Mouse (Mus musculus) embryonic facial prominence, embryonic 15.5 days (tissue): Measurements from ENCODE around the gene Herpud2. TPM values are rescaled to one million over a fixed set of nuclear protein-coding genes. Genes with fewer than 3 reads are reported as not detected.
"Not testable (repeated sequence)": the region's sequence is repeated elsewhere in the genome, so short reads cannot be mapped to it uniquely, and the experiment has no call there.

Source experiments
- ATAC-seq: fragments of 200-750 bp; cut with Nextera tagmentation; 2 replicates; pipeline ENCODE4 v1.8.0; 2017; ENCODE audit warnings: low read depth, moderate TSS enrichment; ENCODE audit not compliant: insufficient number of reproducible peaks, low FRiP score, low TSS enrichment
- H3K27ac ChIP-seq: fragments of 300-500 bp; sonication (generic); replicated peaks from 2 replicates; pipeline ENCODE4 v1.5.1; 2015; ENCODE audit warnings: mild to moderate bottlenecking, inconsistent platforms
- H3K27me3 ChIP-seq: fragments of 300-500 bp; sonication (generic); 2 replicates; pipeline ENCODE4 v1.6.1; 2015; ENCODE audit warnings: inconsistent platforms
- H3K36me3 ChIP-seq: fragments of 300-500 bp; sonication (generic); 2 replicates; pipeline ENCODE4 v1.6.1; 2015; ENCODE audit warnings: mild to moderate bottlenecking, inconsistent platforms
- H3K4me1 ChIP-seq: fragments of 300-500 bp; sonication (generic); 2 replicates; pipeline ENCODE4 v1.6.1; 2015; ENCODE audit warnings: inconsistent platforms
- H3K4me2 ChIP-seq: fragments of 300-500 bp; sonication (generic); replicated peaks from 2 replicates; pipeline ENCODE4 v1.6.1; 2015; ENCODE audit warnings: mild to moderate bottlenecking, inconsistent platforms
- H3K4me3 ChIP-seq: fragments of 300-500 bp; sonication (generic); replicated peaks from 2 replicates; pipeline ENCODE4 v1.5.1; 2015; ENCODE audit warnings: mild to moderate bottlenecking, inconsistent platforms
- H3K9ac ChIP-seq: fragments of 300-500 bp; sonication (generic); 2 replicates; pipeline ENCODE4 v1.6.1; 2015; ENCODE audit warnings: inconsistent platforms
- H3K9me3 ChIP-seq: fragments of 300-500 bp; sonication (generic); replicated peaks from 2 replicates; pipeline ENCODE4 v1.6.1; 2016; ENCODE audit warnings: inconsistent platforms
- WGBS: fragments of 180-500 bp; shearing (Covaris S2); methylation state at CpG from one replicate; pipeline ENCODE4 v1.1.7; 2015; 5-methylcytosine and 5-hydroxymethylcytosine counted together
- polyA plus RNA-seq: library from polyadenylated mRNA; unstranded; fragments of >200 nt; fragmentation: Nextera tagmentation; extraction: Ambion mirVana; gene quantifications from 2 replicates; pipeline ENCODE4 v1.2.1, GENCODE M21; 2015

The Herpud2 gene
- polyA plus RNA-seq, 1 experiment from 2014 or later, result 37.8 TPM

GRCm38 (mm10) chr9:25145925-25146324, 5.7 kb downstream of the Herpud2 start:
- no peak for ATAC-seq
- no peaks in the 10 kb centered on the region for H3K9me3 ChIP-seq
- H3K4me3 ChIP-seq, result no peak overlapping the region
- no peak overlapping the region for H3K27ac ChIP-seq
- H3K4me2 ChIP-seq, result no peak overlapping the region
- H3K36me3 ChIP-seq, result no peaks in the 10 kb centered on the region
- 67% methylated on average over 1 of the region's 1 CpGs for WGBS
- H3K9ac ChIP-seq, result no peak overlapping the region
- H3K4me1 ChIP-seq, result 0 out of 2 replicates have a peak, but pooled peaks cover 8% of the 10 kb centered on the region
- no peaks in the 10 kb centered on the region for H3K27me3 ChIP-seq

GRCm38 (mm10) chr9:25143950-25144349, 7.7 kb downstream of the Herpud2 start:
- H3K9me3 ChIP-seq, result no peaks in the 10 kb centered on the region
- ATAC-seq, result no peak
- no peak overlapping the region for H3K4me2 ChIP-seq
- H3K9ac ChIP-seq, result no peak overlapping the region
- H3K4me3 ChIP-seq, result no peak overlapping the region
- H3K27ac ChIP-seq, result no peak overlapping the region
- no peaks in the 10 kb centered on the region for H3K27me3 ChIP-seq
- H3K36me3 ChIP-seq, result no peaks in the 10 kb centered on the region
- 0 out of 2 replicates have a peak, but pooled peaks cover 3% of the 10 kb centered on the region for H3K4me1 ChIP-seq

GRCm38 (mm10) chr9:25142988-25143387, 8.6 kb downstream of the Herpud2 start:
- WGBS, result 92% methylated on average over 1 of the region's 1 CpGs
- H3K27me3 ChIP-seq, result no peaks in the 10 kb centered on the region

GRCm38 (mm10) chr9:25142041-25142440, 9.6 kb downstream of the Herpud2 start:
- H3K27ac ChIP-seq, result no peak overlapping the region
- no peak overlapping the region for H3K9ac ChIP-seq
- H3K4me3 ChIP-seq, result no peak overlapping the region
- H3K36me3 ChIP-seq, result no peaks in the 10 kb centered on the region
- H3K4me2 ChIP-seq, result no peak overlapping the region
- no peak for ATAC-seq
- WGBS, result 87% methylated on average over 3 of the region's 3 CpGs
- no peaks in the 10 kb centered on the region for H3K9me3 ChIP-seq
- H3K27me3 ChIP-seq, result no peaks in the 10 kb centered on the region
- no peaks in the 10 kb centered on the region for H3K4me1 ChIP-seq

More at GRCm38 (mm10) chr9:25142988-25143387, 8.6 kb downstream of the Herpud2 start:
- no peaks in the 10 kb centered on the region for H3K9me3 ChIP-seq
- H3K36me3 ChIP-seq, result no peaks in the 10 kb centered on the region
- no peak overlapping the region for H3K9ac ChIP-seq
- no peak overlapping the region for H3K4me2 ChIP-seq
- no peaks in the 10 kb centered on the region for H3K4me1 ChIP-seq
- H3K4me3 ChIP-seq, result no peak overlapping the region
- H3K27ac ChIP-seq, result no peak overlapping the region
- ATAC-seq, result no peak

GRCm38 (mm10) chr9:25140330-25140729, 11.3 kb downstream of the Herpud2 start:
- no peaks in the 10 kb centered on the region for H3K27me3 ChIP-seq
- no peak overlapping the region for H3K9ac ChIP-seq
- WGBS, result 70% methylated on average over 1 of the region's 1 CpGs
- H3K4me2 ChIP-seq, result no peak overlapping the region
- no peak overlapping the region for H3K4me3 ChIP-seq
- no peaks in the 10 kb centered on the region for H3K9me3 ChIP-seq
- no peaks in the 10 kb centered on the region for H3K36me3 ChIP-seq
- ATAC-seq, result no peak
- no peak overlapping the region for H3K27ac ChIP-seq
- no peaks in the 10 kb centered on the region for H3K4me1 ChIP-seq

GRCm38 (mm10) chr9:25138900-25139299, 12.7 kb downstream of the Herpud2 start:
- H3K9me3 ChIP-seq, result no peaks in the 10 kb centered on the region
- H3K4me2 ChIP-seq, result no peak overlapping the region

GRCm38 (mm10) chr9:25132920-25133319, 18.7 kb downstream of the Herpud2 start:
- no peaks in the 10 kb centered on the region for H3K9me3 ChIP-seq
- no peak overlapping the region for H3K4me3 ChIP-seq
- H3K27ac ChIP-seq, result no peak overlapping the region
- H3K4me1 ChIP-seq, result no peaks in the 10 kb centered on the region
- H3K9ac ChIP-seq, result no peak overlapping the region
- peaks cover 4% of the 10 kb centered on the region; the same call in 1 of the 2 replicates for H3K36me3 ChIP-seq
- no peak overlapping the region for H3K4me2 ChIP-seq
- no peak for ATAC-seq
- 75% methylated on average over 4 of the region's 4 CpGs for WGBS
- no peaks in the 10 kb centered on the region for H3K27me3 ChIP-seq

More at GRCm38 (mm10) chr9:25138900-25139299, 12.7 kb downstream of the Herpud2 start:
- no peak for ATAC-seq
- Histone ChIP-seq H3K9ac (no peak overlapping the region), H3K4me1 (no peaks in the 10 kb centered on the region), H3K27ac (no peak overlapping the region), H3K4me3 (no peak overlapping the region), H3K27me3 (no peaks in the 10 kb centered on the region), H3K36me3 (no peaks in the 10 kb centered on the region)
- 94% methylated on average over 1 of the region's 1 CpGs for WGBS

GRCm38 (mm10) chr9:25132253-25132652, 19.4 kb downstream of the Herpud2 start:
- H3K4me3 ChIP-seq, result no peak overlapping the region
- ATAC-seq, result no peak
- H3K9me3 ChIP-seq, result no peaks in the 10 kb centered on the region
- H3K27me3 ChIP-seq, result no peaks in the 10 kb centered on the region
- no peaks in the 10 kb centered on the region for H3K4me1 ChIP-seq
- peaks cover 4% of the 10 kb centered on the region; the same call in 1 of the 2 replicates for H3K36me3 ChIP-seq
- no peak overlapping the region for H3K9ac ChIP-seq
- H3K27ac ChIP-seq, result no peak overlapping the region
- no peak overlapping the region for H3K4me2 ChIP-seq

GRCm38 (mm10) chr9:25124048-25124447, 27.6 kb downstream of the Herpud2 start:
- ATAC-seq, result no peak
- no peak overlapping the region for H3K4me3 ChIP-seq
- no peak overlapping the region for H3K27ac ChIP-seq
- H3K9me3 ChIP-seq, result no peaks in the 10 kb centered on the region
- no peaks in the 10 kb centered on the region for H3K4me1 ChIP-seq
- no peaks in the 10 kb centered on the region for H3K27me3 ChIP-seq
- H3K9ac ChIP-seq, result no peak overlapping the region
- WGBS, result 51% methylated on average over 2 of the region's 2 CpGs
- H3K4me2 ChIP-seq, result no peak overlapping the region
- H3K36me3 ChIP-seq, result peaks cover 25% of the 10 kb centered on the region; the same call in 1 of the 2 replicates

GRCm38 (mm10) chr9:25123590-25123989, 28.0 kb downstream of the Herpud2 start:
- whole genome bisulfite sequencing, result 96% methylated on average over 1 of the region's 1 CpGs

GRCm38 (mm10) chr9:25104638-25105037, 47.0 kb downstream of the Herpud2 start:
- Histone ChIP-seq H3K9me3 (no peaks in the 10 kb centered on the region), H3K27ac (no peak overlapping the region), H3K4me3 (no peak overlapping the region), H3K27me3 (no peaks in the 10 kb centered on the region), H3K36me3 (peaks cover 37% of the 10 kb centered on the region), H3K4me1 (no peaks in the 10 kb centered on the region), H3K9ac (no peak overlapping the region), H3K4me2 (no peak overlapping the region)
- no peak for ATAC-seq

More at GRCm38 (mm10) chr9:25123590-25123989, 28.0 kb downstream of the Herpud2 start:
- not testable (repeated sequence) for H3K27me3 ChIP-seq, H3K9me3 ChIP-seq, H3K27ac ChIP-seq, H3K4me3 ChIP-seq, H3K4me1 ChIP-seq, ATAC-seq, H3K4me2 ChIP-seq, H3K9ac ChIP-seq
- H3K36me3 ChIP-seq, result peaks cover 26% of the 10 kb centered on the region; the same call in 1 of the 2 replicates

GRCm38 (mm10) chr9:25102881-25103280, 48.7 kb downstream of the Herpud2 start:
- no peak for ATAC-seq
- no peak overlapping the region for H3K27ac ChIP-seq
- H3K4me1 ChIP-seq, result no peaks in the 10 kb centered on the region
- H3K4me3 ChIP-seq, result no peak overlapping the region
- H3K4me2 ChIP-seq, result no peak overlapping the region
- peaks cover 32% of the 10 kb centered on the region for H3K36me3 ChIP-seq
- H3K27me3 ChIP-seq, result no peaks in the 10 kb centered on the region
- WGBS, result 78% methylated on average over 1 of the region's 1 CpGs
- no peak overlapping the region for H3K9ac ChIP-seq
- H3K9me3 ChIP-seq, result no peaks in the 10 kb centered on the region
